Mouse (Mus musculus) monocyte, adult 2 months (primary cell): ENCODE measurements around the gene Acad8.

Experiments used
- DNase-seq, 2 experiments: peaks; one replicate each; pipeline ENCODE4 v3.0.0; 2022; ENCODE audit warnings: low spot score in 2 of 2, low read depth in 1 of 2

Acad8 gene

GRCm38 (mm10) chr9:26985090-26985613, 14.2 kb downstream of the Acad8 start:
- no peak for DNase-seq

DNA sequence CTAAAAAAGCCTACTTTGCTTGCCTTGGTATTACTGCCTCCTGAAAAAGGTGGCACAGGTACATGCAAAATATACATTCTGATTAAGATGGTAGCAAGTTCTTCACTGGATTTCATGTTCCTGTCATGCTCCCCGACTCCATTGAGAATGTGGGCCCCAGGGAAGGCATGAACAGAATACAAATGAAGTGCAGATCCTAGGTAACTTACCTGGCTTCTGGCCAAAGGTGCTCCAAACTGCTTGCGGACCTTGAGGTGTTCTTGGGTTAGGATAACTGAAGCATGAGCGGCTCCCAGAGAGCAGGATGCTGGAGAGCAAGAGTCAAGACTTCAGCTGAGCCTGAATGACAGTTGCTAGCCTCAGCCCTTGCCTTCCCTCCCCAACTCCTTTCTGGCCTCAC, 20.6 kb downstream of the Acad8 start:
- DNase-seq, result no peak

- DNase-seq, result no peak
Observed at GRCm38 (mm10) chr9:26977754-26978153, 21.6 kb downstream of the Acad8 start.

- no peak for DNase-seq
Observed at GRCm38 (mm10) chr9:26947790-26948189, 51.6 kb downstream of the Acad8 start.

DNA sequence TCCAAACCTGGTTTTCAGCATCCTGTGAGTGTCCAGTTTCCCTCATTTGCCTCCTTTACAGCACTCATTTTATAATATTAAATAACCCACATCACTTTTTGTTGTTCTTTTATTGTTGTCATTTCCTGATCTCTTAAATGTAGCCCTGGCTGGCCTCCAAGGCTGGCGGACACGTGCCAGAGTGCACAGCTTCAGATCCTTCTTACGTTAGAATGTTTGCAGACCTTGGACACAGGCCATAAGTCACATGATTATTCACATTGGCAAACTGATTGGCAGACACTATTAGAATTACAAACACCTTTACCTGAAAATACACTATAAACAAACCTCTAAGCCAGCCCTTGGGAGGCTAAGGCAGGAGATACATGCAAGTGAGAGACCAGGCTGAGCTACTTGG, 75.2 kb downstream of the Acad8 start:
- no peak for DNase-seq
